8 mouse cellular contexts compared by ENCODE assay signal in the genomic region with DNA sequence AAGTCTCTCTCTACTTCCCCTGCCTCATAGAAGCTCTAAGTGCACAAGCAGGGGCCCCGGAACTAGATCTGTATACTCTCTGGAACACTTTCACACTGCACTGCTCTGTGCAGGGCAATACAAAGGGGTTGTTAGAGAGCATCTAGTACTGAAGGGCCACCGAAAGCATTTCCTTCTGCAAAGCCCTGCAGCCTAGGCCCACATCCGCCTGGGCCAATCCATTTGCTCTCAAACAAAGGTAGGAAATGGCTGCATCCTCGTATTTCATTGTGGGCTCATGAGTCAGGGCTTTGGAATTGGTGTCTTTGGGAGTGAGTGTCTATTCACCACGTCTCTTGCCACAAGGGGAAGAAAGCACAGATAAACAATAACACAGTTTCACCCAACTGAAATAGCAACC.
DNase-seq lines count a peak whose midpoint lies in the region; ATAC-seq lines count a peak whose summit lies in the region.

No protein-coding gene starts in this region.

- no peak overlapping the region for H3K9ac ChIP-seq in hindbrain, embryonic 14.5 days
- no peak overlapping the region for H3K9ac ChIP-seq in hindbrain, embryonic 12.5 days
- H3K9ac ChIP-seq in intestine, embryonic 15.5 days: no peak overlapping the region
- no peak overlapping the region for H3K9ac ChIP-seq in lung, embryonic 15.5 days

- no peak overlapping the region for H3K4me3 ChIP-seq in hindbrain, embryonic 14.5 days (replicated peaks; ENCODE audit: low read length)
- no peak overlapping the region for H3K4me3 ChIP-seq in hindbrain, embryonic 12.5 days
- H3K4me3 ChIP-seq in intestine, embryonic 15.5 days (replicated peaks): no peak overlapping the region
- no peak overlapping the region for H3K4me3 ChIP-seq in lung, embryonic 15.5 days

- H3K4me1 ChIP-seq in hindbrain, embryonic 14.5 days (replicated peaks; ENCODE audit: control insufficient read depth, insufficient read depth, low read length): peaks cover 18% of the 10 kb centered on the region
- H3K4me1 ChIP-seq in hindbrain, embryonic 12.5 days: peaks cover 20% of the 10 kb centered on the region
- H3K4me1 ChIP-seq in intestine, embryonic 15.5 days (replicated peaks): peaks cover 14% of the 10 kb centered on the region
- H3K4me1 ChIP-seq in lung, embryonic 15.5 days: peaks cover 69% of the 10 kb centered on the region

- H3K9me3 ChIP-seq in hindbrain, embryonic 14.5 days (ENCODE audit: control insufficient read depth, low read length): no peaks in the 10 kb centered on the region
- no peaks in the 10 kb centered on the region for H3K9me3 ChIP-seq in hindbrain, embryonic 12.5 days (replicated peaks)
- no peaks in the 10 kb centered on the region for H3K9me3 ChIP-seq in intestine, embryonic 15.5 days
- no peaks in the 10 kb centered on the region for H3K9me3 ChIP-seq in lung, embryonic 15.5 days

- no peaks in the 10 kb centered on the region for H3K27me3 ChIP-seq in hindbrain, embryonic 14.5 days (ENCODE audit: control insufficient read depth, insufficient read depth, low read length)
- H3K27me3 ChIP-seq in hindbrain, embryonic 12.5 days: no peaks in the 10 kb centered on the region
- H3K27me3 ChIP-seq in intestine, embryonic 15.5 days (replicated peaks): no peaks in the 10 kb centered on the region
- no peaks in the 10 kb centered on the region for H3K27me3 ChIP-seq in lung, embryonic 15.5 days

- 0 out of 2 replicates have a peak, but pooled peaks have one; percentile 15 for ATAC-seq in hindbrain, embryonic 14.5 days (ENCODE audit: low FRiP score)
- no peak for ATAC-seq in hindbrain, embryonic 12.5 days (ENCODE audit: low FRiP score)
- peak; percentile 46; the same call in 1 of the 2 replicates for ATAC-seq in intestine, embryonic 15.5 days
- ATAC-seq in lung, embryonic 15.5 days (ENCODE audit: borderline replicate concordance, extremely low read depth, low FRiP score, low TSS enrichment): no peak; the same call in 1 of the 2 replicates

- WGBS in hindbrain, embryonic 14.5 days: 42% methylated on average over 5 of the region's 5 CpGs
- WGBS in hindbrain, embryonic 12.5 days: 61% methylated on average over 5 of the region's 5 CpGs
- WGBS in intestine, embryonic 15.5 days: 49% methylated on average over 5 of the region's 5 CpGs
- 37% methylated on average over 5 of the region's 5 CpGs for WGBS in lung, embryonic 15.5 days

- H3K27ac ChIP-seq in hindbrain, embryonic 14.5 days: peak overlapping the region; percentile 34; the same call in 1 of the 2 replicates
- no peak overlapping the region for H3K27ac ChIP-seq in hindbrain, embryonic 12.5 days
- no peak overlapping the region for H3K27ac ChIP-seq in intestine, embryonic 15.5 days
- peak overlapping the region; percentile 78 for H3K27ac ChIP-seq in lung, embryonic 15.5 days

- DNase-seq in hindbrain, embryonic 14.5 days (ENCODE audit: low spot score): no peak
- peak; percentile 58 for DNase-seq in embryo, embryonic 10 days (ENCODE audit: low spot score)
- DNase-seq in B cell, adult 2 months: no peak
- no peak for DNase-seq in thymus, postnatal 36 days
- no peak for DNase-seq in right cerebral cortex, postnatal 25 days

- no peaks in the 10 kb centered on the region for H3K36me3 ChIP-seq in hindbrain, embryonic 14.5 days (replicated peaks; ENCODE audit: control insufficient read depth, insufficient read depth)
- H3K36me3 ChIP-seq in hindbrain, embryonic 12.5 days: no peaks in the 10 kb centered on the region
- no peaks in the 10 kb centered on the region for H3K36me3 ChIP-seq in intestine, embryonic 15.5 days
- no peaks in the 10 kb centered on the region for H3K36me3 ChIP-seq in lung, embryonic 15.5 days

- H3K4me2 ChIP-seq in hindbrain, embryonic 14.5 days (replicated peaks): no peak overlapping the region
- H3K4me2 ChIP-seq in hindbrain, embryonic 12.5 days (replicated peaks): no peak overlapping the region
- H3K4me2 ChIP-seq in intestine, embryonic 15.5 days (replicated peaks): no peak overlapping the region
- H3K4me2 ChIP-seq in lung, embryonic 15.5 days: no peak overlapping the region

Comparison
In these comparisons a context has a peak if more than half of its experiments do, and no peak if none do; other contexts are left out.
1. ATAC-seq: peak in hindbrain, embryonic 14.5 days (single experiment) and intestine, embryonic 15.5 days (single experiment); none in hindbrain, embryonic 12.5 days (single experiment) and lung, embryonic 15.5 days (single experiment).
2. H3K27ac ChIP-seq: peak in hindbrain, embryonic 14.5 days (single experiment) and lung, embryonic 15.5 days (single experiment); none in hindbrain, embryonic 12.5 days (single experiment) and intestine, embryonic 15.5 days (single experiment).